Mouse (Mus musculus) cerebellum, adult 8-10 months (tissue): Measurements from ENCODE around the gene Atp6v1c2.

Experiments
- DNase-seq: peaks from one replicate; pipeline ENCODE4 v3.0.0; 2022

Gene Atp6v1c2

DNA sequence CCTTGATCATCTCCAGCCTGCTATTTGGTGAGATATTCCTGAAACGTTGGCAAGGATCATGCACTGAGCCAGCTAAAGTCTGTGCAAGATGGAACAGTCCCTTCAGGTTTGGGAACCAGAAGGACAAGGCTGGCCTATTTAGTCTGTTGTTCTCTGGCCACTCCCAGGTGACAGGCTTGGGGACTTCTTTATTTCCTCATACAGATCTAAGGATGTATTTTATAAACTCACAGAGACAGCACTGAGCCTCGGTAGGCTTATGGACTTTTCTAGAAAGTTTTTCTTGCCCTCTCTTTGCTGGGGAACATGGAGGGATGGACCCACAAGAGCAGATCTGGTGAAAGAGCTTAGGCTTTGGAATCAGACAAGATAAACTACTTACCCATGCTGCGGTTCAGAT lies at the start of gene Atp6v1c2:
Gene Atp6v1c2 (minus strand): TSS at position 101 of the 400 bp plus-strand sequence.
- DNase-seq, result no peak

DNA sequence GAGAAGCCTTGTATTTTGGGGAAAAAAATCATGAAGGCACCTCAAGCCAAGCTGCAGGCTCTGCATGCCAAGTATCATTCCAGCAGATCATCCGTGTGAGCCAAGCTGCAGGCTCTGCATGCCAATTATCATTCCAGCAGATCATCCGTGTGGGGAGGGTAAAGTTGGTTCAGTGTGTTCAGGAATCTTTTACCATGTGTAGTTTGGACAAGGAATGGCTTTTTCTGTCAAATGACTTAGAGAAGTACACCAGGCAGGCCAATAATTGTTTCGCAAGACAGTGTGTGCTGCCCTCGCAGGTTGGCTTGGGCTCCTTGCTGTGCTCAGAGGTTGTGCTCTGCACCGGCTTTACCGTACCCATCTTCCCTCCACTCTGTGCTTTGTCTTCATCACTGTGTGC lies 47.4 kb upstream of the Atp6v1c2 start:
- DNase-seq, result no peak

DNA sequence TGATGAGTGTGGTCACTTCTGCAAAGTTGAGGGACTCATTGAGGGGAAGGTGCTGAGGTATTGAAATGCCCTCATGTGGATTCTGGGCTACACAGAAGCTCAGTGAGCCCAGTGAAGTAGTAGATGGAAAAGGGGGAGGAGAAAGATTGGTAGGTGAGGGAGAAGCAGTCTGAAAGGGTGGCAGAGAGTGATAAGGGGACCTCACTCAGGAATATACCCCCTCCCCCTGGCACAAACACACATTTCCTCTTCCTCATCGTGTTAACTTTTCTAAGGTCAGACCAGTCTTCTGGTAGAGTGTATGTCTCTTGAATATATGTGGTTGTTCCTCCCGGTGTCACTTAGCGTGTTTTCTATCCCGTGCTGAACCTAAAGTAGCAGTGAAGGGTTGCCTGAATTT lies 46.1 kb upstream of the Atp6v1c2 start:
- DNase-seq, result no peak

DNA sequence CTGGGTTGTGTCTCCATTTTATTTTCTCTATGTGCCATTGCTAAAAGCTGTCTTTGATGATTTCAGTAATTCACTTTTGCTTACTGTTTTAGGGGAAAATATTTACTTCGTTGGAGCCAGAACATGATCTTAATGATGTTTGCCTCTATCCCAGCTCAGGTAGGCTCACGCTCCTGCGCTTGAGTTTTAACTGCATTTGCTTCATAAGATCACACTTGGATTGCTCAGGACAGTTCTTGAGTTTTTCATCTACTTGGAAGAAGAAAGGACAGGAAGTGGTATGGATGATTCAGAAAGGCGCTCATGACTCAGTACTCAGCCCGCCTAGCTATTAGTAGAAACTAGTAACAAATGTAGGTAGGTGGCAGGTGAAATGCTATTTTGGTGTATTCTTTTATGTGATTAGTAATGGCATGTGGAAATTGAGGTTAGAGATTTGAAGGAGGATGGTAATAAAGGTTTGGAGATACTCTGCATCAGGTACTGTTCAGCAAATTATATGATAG lies 44.4 kb upstream of the Atp6v1c2 start:
- DNase-seq, result no peak

DNA sequence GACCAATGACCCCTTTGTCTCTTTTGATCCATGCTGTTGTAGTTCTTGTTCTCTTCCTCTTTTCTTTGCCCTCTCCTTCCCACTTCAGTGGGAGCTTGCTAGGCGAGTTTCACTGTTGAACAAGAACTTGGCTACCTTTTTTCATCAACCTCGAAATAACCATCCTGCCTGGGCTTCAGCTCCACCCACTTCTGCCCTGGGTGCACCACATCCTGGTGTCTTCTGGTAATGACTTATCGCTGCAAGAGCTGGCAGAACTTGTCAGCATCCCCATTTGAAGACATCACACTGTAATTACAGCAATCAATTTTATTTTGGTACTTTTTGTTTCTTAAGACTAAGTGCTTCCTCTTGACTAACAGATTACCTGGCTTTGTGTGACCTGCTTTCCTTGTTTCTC lies 43.5 kb upstream of the Atp6v1c2 start:
- DNase-seq, result no peak

DNA sequence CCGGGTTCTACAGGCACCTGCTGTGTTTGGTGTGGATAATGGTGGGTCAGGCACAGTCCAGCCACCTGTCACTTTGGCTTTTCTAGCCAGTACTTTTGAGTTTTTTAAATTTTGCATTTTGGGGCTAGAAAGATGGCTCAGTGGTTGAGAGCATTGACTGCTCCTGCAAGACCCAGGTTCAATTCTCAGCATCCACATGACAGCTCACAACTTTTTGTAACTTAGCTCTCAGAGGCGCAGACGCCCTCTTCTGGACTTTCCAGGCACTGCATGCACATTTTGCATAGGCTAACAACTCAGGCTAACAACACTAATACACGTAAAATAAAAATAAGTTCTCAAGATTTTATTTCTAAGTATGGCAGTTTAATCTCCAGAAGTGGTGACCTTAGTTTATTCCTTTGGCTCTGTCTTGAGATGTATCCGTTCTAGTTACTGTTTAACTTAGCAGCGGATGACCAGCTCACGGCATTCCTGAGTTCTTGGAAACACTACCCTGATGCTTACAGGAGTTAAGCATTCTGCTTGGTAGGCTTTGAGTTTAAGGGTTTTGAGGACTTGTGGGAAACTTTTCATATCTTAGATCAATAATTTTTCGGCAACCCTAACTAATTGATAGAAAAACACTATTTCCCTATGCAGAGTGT lies 42.6 kb upstream of the Atp6v1c2 start:
- no peak for DNase-seq

DNA sequence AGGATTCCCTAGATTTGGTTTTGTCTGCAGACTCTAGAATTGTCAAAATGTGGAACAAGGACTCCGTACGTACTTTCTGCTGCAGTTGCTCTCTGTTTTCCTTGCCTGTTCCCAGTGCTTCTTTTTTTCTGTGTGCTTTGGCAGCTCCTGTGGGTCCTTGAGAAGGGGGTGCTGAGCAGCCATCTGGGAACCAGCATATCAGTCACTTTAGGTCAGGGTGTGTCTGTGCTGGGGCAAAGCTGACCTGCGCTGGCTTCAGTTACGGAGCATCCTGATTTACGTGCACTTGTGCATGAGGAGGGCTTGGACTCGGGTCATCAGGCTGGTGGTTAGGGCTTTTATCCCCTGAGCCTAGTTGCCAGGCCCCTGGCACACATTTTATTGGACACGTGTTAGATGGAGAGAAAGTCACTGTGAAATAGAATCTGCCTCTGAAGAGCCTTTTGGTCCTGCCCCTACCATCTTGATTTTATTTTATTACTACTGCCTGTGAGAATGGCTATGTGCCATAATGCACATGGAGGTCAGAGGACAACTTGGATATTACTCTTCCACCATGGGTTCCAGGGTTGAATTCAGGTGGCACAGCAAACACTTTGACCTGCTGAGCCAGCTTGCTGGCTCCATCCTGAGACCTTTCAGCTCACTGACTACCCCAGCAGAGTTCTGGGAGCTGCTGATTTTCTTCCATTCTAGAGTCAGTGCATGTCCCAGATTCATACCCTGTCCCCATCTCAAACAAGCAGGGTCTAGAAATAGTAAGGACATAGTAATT lies 40.6 kb upstream of the Atp6v1c2 start:
- DNase-seq, result no peak

DNA sequence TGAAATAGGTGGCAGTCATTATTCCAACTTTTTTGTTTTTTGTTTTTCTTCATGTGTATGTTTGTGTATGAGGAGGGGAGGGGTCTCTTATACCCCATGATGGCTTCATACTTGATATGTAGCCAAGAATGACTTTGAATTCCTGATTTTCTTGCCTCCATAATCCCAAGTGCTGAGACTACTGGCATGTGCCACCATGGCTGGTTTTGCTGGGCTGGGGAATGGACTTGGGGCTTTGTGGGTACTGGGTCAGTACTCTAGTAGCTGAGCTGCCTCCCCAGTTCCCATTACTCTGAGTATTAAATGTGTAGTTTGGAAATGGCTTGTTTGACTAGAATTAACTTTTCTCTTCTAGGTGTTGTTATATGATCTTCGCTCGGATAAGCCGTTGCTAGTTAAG lies 40.0 kb upstream of the Atp6v1c2 start:
- DNase-seq, result no peak

DNA sequence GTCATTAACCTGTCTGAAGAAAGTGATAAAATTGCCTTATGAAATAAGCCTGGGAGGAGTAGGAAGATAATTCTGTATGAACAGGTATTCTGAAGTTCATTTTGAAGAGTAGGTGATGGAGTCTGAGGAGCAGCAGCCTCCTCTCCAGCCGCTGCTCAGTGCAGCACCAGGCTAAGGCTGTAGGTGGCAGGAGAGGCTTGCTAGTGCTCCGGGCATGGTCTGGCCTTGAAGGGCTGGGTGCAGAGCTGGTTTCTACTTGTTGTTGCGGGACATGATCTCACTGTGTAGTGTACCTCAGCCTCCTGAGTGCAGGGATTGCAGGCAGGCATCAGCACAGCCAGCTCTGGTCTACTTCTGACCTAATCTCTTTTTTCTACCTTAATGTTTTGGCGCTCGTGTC lies 37.8 kb upstream of the Atp6v1c2 start:
- no peak for DNase-seq

DNA sequence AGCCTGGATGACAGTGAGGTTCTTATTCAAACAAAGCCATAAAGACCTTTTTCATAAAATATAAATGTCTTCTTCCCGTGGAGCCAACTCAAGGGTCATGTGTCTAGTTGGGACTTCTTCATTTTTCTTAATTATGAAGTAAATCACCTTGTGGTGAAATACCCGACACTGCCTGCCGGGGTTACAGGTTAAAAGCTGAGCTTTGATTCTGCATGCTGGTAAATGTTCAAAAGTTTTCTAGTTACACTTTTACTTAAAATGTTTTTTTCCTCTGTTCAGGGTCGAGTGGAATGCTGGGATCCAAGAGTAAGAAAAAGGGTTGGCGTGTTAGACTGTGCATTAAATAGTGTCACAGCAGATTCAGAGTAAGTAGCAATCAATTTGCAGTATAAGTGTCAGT lies 33.2 kb upstream of the Atp6v1c2 start:
- no peak for DNase-seq

DNA sequence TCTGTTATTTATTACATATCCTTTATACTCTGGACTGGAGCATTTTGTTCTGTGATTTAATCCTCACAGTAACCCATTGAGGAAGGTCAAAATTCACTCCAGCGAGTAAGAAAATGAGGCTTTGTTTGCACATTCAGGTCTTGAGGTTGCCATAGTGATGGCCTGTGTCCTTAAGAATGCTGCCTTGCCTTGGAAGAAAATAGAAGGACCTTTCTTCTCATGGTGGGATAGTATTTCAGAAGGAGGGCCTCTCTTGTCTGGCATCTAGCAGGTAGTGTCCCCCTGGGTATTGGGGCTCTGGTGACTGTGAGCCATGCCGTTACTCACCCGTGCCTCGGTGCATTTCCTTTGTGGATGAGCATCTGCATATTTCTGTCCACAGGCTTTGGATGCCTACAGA lies 31.5 kb upstream of the Atp6v1c2 start:
- DNase-seq, result no peak

DNA sequence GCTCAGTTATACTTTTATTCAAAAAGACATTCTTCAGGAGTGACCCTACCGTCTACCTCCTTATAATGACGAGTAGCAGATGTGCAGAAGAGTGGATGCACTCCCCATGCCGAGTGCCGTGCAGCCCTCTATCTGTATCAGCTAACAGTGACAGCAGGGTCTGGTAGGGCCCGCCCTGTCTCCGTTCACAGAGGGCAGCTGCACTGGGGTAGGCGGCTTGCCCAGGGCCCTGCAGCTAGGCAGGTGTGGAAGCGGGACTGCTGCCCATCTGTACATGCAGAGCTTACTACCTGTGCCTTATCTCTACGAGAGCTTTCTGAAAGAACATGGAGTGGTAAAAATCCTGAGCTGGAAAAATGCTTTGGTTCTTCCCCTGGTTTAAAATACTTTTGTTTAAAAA lies 30.9 kb upstream of the Atp6v1c2 start:
- no peak for DNase-seq

DNA sequence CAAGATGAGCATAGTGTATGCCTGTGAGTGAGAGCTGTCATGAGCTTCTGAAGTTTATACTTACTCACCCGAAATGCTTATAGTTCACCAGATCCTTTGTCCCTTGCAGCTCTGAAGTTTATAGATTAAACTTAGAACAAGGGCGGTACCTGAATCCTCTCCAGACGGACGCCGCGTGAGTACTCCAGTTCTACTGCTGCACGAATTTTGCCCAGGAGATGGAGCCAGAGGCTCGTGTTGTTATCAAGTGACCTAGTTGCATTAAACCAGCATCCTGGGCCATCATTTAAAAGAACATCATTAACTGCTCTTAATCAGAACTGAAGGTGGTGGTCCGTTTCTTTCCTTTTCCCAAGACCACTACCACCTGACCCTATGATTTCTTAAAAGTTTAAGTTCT lies 29.8 kb upstream of the Atp6v1c2 start:
- DNase-seq, result no peak

DNA sequence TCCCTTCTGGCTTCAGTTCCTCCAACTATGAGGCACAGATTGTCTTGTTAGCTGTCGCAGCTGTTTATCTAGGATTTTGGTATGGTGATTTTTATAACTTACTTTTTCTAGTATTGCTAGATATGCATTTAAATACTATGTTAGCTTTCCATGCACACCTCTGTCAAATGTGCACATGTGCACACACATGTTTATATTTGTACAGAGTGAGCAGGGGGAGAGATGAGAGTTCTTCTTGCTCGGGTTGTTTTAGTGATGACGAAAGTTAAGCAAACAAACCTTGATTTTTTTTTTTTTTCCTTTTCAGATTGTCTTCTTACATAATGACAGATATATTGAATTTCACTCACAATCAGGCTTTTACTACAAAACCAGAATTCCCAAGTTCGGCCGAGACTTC lies 28.6 kb upstream of the Atp6v1c2 start:
- no peak for DNase-seq

DNA sequence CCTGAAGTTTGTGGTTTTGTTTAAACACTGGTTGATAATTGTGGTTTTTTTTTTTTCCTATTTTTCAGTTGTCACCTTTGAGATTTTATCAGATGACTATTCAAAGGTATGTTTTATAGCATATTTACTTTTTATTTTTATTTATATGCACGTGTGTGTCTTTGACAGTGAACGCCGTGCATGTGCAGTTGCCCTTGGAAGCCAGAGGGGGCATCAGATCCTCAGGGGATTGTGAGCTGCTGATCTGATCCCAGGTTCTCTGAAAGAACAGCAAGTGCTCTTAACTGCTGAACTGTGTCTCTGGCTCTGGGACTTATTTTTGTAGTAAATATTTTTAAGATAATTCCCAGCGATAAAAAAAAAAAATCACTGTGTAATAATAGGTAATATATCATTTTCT lies 27.7 kb upstream of the Atp6v1c2 start:
- no peak for DNase-seq

DNA sequence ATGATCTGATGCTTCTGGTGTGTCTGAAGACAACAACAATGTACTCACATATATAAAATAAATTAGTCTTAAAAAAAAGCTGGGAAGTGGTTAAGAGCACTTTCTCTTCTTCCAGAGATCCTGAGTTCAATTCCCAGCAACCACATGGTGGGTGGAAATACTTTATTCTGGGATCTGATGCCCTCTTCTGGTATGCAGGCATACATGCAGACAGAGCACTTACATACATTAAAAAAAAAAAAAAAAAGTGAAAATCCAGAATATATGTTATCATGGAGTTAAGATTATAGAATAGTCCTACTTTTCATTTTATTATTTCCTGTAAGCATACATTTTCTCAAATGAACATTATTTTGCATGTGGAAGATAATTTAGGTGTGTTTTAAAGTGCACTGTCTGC lies 20.9 kb upstream of the Atp6v1c2 start:
- DNase-seq, result no peak

DNA sequence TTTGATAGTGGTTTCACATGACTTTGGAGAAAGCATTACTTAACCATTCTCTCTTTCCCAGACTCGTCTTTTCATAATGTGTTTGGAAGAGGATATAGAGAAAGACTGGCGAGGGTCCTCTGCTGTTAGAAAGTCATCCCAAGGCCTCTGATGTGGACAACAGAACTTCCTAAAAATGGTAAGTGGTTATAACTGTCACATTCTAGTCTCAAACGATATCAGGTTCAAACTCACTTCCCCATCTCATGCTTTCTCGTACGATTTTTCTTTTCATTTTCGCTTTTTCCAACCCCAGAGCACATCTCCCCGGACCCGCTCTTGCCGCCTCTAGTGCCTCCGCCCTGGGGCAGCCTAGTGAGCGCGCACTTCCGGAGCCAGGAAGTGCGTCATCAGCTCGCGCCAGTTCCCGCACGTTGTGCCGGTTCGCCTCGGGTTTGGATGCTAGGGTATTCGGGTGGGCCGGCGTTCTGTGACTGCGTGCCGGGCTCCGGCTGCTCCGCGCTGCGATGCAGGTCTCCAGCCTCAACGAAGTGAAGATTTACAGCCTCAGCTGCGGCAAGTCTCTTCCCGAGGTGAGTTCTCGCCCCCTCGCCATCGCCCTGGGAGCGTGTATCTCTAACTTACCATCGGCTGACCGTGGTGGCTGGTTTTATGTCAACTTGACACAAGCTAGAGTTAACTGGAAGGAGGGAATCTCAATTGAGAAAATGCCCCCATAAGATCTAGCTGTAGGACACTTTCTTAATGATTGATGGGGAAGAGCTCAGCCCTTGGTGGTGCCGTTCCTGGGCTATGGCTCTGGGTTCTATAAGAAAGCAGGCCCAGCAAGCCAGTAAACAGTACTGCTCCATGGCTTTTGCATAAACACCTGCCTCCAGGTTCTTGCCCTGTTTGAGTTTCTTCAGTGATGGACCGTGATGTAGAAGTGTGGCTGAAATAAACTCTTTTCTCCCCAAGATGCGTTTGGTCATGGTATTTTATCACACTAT lies 19.2 kb upstream of the Atp6v1c2 start, which contains the start of gene Nol10:
Gene Nol10 (plus strand): TSS at position 411 of the 989 bp plus-strand sequence.
- peak; percentile 81 for DNase-seq

DNA sequence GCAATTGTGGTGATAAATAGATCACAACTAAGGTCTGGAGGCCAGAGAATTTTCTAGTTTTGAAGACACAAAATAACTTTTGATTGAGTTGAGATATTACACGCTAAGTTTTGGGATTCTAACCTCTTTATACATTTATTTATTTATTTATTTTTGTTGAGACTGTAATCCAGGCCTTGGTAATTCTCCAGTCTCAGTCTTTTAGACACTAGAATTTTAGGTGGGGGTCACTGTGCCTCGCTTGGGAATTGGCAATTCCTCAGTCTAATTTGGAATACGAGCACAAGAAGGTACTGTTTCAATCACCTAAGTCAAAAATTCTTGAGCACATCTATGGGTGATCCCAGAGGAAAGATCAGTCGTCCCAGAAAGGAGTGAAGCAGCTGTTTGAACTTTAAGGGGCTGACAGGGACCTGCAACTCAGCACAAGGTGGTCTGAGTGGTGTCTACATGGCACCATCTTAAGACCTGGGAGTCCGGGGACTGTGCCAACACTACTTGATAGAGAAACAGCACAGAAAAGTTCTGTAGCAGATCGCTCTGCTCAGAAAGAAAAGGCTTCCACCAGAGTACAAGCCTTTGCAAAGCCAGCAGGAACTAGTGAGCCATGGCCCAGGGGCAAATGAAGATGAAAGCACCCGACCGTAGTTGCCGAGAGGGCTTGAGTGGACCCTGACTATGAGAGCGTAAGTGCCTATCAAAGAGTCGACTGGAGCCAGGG lies 18.3 kb upstream of the Atp6v1c2 start:
- peak; percentile 22 for DNase-seq

DNA sequence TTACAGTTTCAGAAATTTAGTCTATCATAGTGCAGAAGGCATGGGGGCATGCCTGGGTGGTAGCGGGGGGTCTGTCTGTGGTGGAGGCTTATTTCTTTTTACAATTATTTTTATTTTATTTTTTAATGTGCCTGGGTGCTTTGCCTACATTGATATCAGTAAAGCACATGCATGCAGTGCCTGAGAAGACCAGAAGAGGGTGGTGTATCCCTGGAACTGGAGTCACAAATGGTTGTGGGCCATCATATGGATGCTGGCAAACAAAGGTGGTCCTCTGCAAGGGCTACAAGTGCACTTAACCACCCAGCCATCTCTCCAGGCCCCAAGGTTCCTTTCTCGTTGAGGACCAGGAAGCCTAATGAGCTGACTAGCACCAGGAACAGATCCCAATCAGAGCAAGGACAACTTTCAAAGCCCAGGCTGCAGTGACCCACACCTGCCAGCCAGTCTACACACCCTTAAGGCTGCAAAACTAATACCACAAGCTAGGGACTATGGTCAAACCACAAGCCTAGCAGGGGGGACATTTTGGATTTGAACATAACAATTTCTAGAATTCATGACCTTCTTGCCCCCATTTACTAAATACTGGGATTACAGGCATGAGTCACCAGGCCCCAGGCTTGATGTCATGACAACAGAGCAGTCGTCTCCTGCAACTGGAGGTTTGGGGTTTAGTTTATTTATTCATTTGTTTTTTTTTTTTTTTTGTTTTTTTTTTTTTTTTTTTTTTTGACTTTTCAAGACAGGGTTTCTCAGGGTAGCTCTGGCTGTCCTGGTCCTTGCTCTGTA lies 10.2 kb upstream of the Atp6v1c2 start:
- DNase-seq, result no peak

DNA sequence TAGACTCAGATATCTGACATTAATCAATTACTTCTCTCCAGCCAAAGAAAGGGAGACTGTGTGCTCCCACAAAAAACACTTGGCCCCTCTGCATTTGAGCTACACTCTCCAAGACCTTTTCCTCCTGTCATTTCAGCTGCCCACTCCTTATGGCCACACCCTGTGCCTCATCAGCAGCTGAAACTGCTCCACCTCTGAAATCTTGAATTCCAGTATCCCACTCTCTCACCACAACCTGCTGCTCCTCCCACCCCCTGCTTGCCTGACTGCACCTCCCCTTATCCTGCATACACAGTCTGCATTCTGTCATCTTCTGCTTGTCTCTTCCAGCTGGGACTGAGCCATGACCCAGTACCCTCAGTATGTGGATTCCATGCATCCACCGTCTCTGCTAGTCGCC lies 9.2 kb upstream of the Atp6v1c2 start:
- DNase-seq, result no peak

DNA sequence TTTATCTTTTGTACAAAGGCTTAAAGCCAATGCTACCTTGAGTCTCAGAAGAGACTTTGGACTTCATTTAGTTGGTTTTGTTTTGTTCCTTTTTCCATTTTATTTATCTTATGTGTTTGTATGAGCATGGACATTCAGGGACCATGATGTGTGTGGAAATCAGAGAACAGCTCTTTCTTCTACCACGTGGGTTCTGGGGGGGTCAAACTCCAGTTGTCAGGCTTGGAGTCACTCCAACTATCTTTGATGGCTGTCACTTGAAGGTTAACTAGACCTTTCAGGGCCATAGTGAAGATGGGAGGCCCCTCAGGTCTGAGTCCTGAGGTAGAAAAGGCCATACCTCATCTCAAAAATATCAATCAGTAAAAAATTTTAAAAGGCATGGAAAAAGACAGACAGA lies 4.3 kb upstream of the Atp6v1c2 start:
- no peak for DNase-seq
